Mouse (Mus musculus) cortical plate, adult 2 months (tissue): ENCODE measurements around the gene Whrn. TPM values are rescaled to one million over a fixed set of nuclear protein-coding genes. Genes with fewer than 3 reads are reported as not detected.

Source experiments
- H3K27ac ChIP-seq: fragments of 200-500 bp; 2 replicates; pipeline ENCODE4 v1.5.1; 2012; ENCODE audit warnings: low read length, control low read depth, inconsistent platforms; ENCODE audit not compliant: insufficient read depth
- H3K4me1 ChIP-seq: fragments of 200-500 bp; 2 replicates; pipeline ENCODE4 v1.6.1; 2011; ENCODE audit warnings: low read length; ENCODE audit not compliant: control insufficient read depth, insufficient read depth
- H3K4me3 ChIP-seq: fragments of 200-500 bp; 2 replicates; pipeline ENCODE4 v1.5.1; 2011; ENCODE audit warnings: mild to moderate bottlenecking, low read length, control low read depth; ENCODE audit not compliant: insufficient read depth
- CTCF ChIP-seq: fragments of 200-500 bp; IDR thresholded peaks from 2 replicates; pipeline ENCODE4 v1.5.1; 2011; ENCODE audit warnings: mild to moderate bottlenecking, control low read depth, low read length; ENCODE audit not compliant: insufficient read depth; ENCODE audit errors: extremely low read depth
- POLR2A ChIP-seq: fragments of 200-500 bp; IDR thresholded peaks from 2 replicates; pipeline ENCODE4 v1.6.1; 2011; ENCODE audit warnings: mild to moderate bottlenecking, low read length, control low read depth; ENCODE audit not compliant: insufficient read depth; ENCODE audit errors: extremely low read depth
- polyA plus RNA-seq: library from polyadenylated mRNA; depleted of rRNA; stranded (reverse); fragments of >200 nt; gene quantifications from 2 replicates; pipeline ENCODE4 v1.2.3, GENCODE M21; 2012; rRNA removed

Whrn gene
- polyA plus RNA-seq, 1 experiment = 56.2 TPM

DNA sequence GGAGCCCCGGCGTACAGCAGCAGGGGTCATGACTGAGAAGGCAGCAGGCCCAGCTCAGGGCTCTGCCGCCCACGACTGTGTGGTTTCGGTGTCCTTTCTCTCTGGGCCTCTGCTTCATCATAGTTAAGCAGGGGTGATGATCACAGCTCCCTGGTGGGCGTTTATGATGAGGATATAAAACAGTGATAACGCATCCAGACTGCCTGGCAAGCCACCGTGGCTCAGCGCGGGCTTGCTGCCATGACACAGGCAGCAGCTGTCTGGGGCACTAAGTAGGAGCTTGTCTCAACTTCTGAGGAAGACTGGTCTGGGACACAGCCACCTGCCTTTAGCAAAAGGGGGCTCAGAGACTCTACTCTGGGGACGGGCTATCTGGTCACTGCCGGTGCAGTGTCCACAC lies 112.3 kb downstream of the Whrn start:
- H3K4me3 ChIP-seq = no peak overlapping the region
- no peak overlapping the region for H3K27ac ChIP-seq
- H3K4me1 ChIP-seq = no peaks in the 10 kb centered on the region
- TF ChIP-seq CTCF (no peak), POLR2A (no peak)

- Histone ChIP-seq H3K27ac (no peak overlapping the region), H3K4me1 (no peaks in the 10 kb centered on the region), H3K4me3 (no peak overlapping the region)
- no peak for TF ChIP-seq CTCF
- TF ChIP-seq POLR2A = no peak
Measured at GRCm38 (mm10) chr4:63382676-63383369, 113.0 kb downstream of the Whrn start.

- TF ChIP-seq CTCF = 0 out of 2 replicates have a peak, but pooled peaks have one; percentile 4
- TF ChIP-seq POLR2A = no peak
- Histone ChIP-seq H3K4me3 (no peak overlapping the region), H3K27ac (no peak overlapping the region), H3K4me1 (no peaks in the 10 kb centered on the region)
Measured at GRCm38 (mm10) chr4:63377483-63377882, 118.3 kb downstream of the Whrn start.

GRCm38 (mm10) chr4:63375367-63375766 lies 120.4 kb downstream of the Whrn start:
- H3K4me3 ChIP-seq = no peak overlapping the region
- no peak overlapping the region for H3K27ac ChIP-seq
- no peak for TF ChIP-seq CTCF
- TF ChIP-seq POLR2A = no peak

DNA sequence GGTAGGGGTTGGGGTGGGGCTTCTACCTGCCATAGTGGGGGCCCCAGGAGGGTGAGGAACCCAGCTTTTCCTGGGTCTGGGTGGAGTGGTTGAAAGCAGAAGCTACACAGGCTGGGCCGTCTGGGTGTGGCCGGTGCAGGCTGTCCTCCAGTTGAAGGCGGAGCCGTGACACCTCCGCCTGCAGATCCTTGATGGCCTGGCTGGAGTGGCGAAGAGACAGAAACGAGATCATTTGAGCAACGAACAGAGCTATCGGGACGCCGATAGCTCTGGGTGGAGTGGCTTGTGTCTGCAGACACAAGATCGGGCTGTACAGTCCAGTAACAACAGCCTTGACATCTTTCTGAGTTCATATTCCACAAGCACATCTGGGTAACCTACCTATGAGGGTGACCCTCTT lies 121.5 kb downstream of the Whrn start:
- H3K4me1 ChIP-seq = no peaks in the 10 kb centered on the region
- H3K27ac ChIP-seq = no peak overlapping the region
- TF ChIP-seq CTCF (no peak), POLR2A (no peak)
- H3K4me3 ChIP-seq = no peak overlapping the region

More at GRCm38 (mm10) chr4:63375367-63375766, 120.4 kb downstream of the Whrn start:
- no peaks in the 10 kb centered on the region for H3K4me1 ChIP-seq

GRCm38 (mm10) chr4:63373404-63373803 lies 122.4 kb downstream of the Whrn start:
- TF ChIP-seq POLR2A (no peak), CTCF (no peak)

DNA sequence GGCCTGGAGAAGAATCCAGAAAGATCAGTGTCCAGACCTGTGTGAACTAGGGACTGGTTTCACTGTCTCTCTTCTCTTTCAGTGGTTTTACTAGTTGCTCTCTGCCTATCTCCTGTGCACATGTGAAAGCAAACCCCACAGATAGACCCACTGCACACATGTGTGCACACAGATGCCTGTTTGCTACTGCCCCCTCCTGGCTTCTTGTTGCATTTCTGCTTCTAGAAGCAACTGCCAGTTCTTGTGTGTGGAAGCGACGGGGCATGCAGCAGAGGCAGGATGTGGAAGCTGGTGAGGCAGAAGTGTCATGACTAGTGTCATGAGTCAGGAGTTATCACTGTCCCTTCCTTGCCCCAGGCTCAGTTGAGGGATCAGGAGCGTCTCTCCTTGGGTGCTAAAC lies 123.9 kb downstream of the Whrn start:
- no peaks in the 10 kb centered on the region for H3K4me1 ChIP-seq
- H3K4me3 ChIP-seq = no peak overlapping the region
- TF ChIP-seq CTCF (peak; percentile 53), POLR2A (no peak)
- no peak overlapping the region for H3K27ac ChIP-seq

More at GRCm38 (mm10) chr4:63373404-63373803, 122.4 kb downstream of the Whrn start:
- H3K4me1 ChIP-seq = no peaks in the 10 kb centered on the region
- H3K4me3 ChIP-seq = no peak overlapping the region
- H3K27ac ChIP-seq = no peak overlapping the region

DNA sequence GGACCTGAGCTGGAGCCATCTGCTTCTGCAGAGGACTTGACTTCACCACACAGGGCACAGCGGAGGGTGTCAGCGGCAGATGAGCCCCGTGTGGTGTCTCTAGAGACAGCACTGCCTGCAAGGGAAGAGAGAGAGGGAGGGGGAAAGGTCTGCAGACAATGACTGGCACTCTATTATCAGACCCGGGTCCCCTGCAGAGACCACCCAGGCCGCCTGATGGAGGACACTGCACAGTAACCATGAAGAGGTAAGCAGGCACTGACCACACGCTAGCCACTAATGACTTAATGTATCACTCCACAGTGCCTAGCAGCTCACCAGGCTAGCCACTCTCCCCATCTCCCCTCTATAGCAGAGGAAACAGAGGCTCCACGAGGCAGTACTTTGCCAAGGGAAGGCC lies 124.9 kb downstream of the Whrn start:
- Histone ChIP-seq H3K4me3 (no peak overlapping the region), H3K4me1 (no peaks in the 10 kb centered on the region), H3K27ac (no peak overlapping the region)
- TF ChIP-seq POLR2A = no peak
- no peak for TF ChIP-seq CTCF

DNA sequence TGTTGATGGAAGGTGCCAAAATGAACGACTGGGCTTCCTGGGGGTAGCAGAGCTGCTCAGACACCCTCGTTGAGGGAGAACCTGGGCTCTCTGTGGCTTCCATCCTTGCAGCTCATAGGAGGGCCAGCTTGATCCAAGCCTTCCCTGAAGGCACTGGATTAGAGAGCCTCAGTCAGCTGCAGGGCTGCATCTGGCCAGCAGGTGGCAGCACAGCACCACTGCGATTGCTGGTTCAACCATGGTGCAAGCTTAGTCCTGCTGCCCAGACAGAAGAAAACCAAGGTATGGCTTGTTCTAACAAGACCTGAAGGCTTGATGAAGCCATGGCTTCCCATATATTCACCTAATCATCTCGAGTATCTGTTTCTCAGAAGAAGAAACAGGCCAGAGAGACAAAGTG lies 127.2 kb downstream of the Whrn start:
- no peak overlapping the region for H3K4me3 ChIP-seq
- H3K4me1 ChIP-seq = no peaks in the 10 kb centered on the region
- TF ChIP-seq POLR2A (no peak), CTCF (peak; percentile 98)
- H3K27ac ChIP-seq = no peak overlapping the region

Other genes starting within 250 kb of the Whrn start
- gene Orm1, start 151.4 kb downstream of the Whrn start, polyA plus RNA-seq = not detected in 2 replicates
- not detected in 2 replicates for gene Orm3, start 139.8 kb downstream of the Whrn start, polyA plus RNA-seq
- gene Orm2, start 133.5 kb downstream of the Whrn start, polyA plus RNA-seq = not detected in 2 replicates
- 1.8 and 2.0 TPM in 2 replicates for gene Akna, start 92.6 kb downstream of the Whrn start, polyA plus RNA-seq
- gene Atp6v1g1, start 48.8 kb upstream of the Whrn start, polyA plus RNA-seq = 123 and 124 TPM in 2 replicates
- 11.4 and 13.9 TPM in 2 replicates for gene Tmem268, start 62.8 kb upstream of the Whrn start, polyA plus RNA-seq
- gene Gm11213, start 109.3 kb upstream of the Whrn start, polyA plus RNA-seq = not detected in 2 replicates
- gene Tex48, start 126.4 kb upstream of the Whrn start, polyA plus RNA-seq = not detected in 2 replicates
- gene Gm11214, start 167.4 kb upstream of the Whrn start, polyA plus RNA-seq = not detected in 2 replicates
- not detected in 2 replicates for gene Tnfsf15, start 249.1 kb upstream of the Whrn start, polyA plus RNA-seq